Comparison of ENCODE assay signal across 8 mouse cellular contexts in genomic region chr17:14220606-14221202, GRCm38 (mm10). TPM values are rescaled to one million over a fixed set of nuclear protein-coding genes. Genes with fewer than 3 reads are reported as not detected.
DNase-seq lines count a peak whose midpoint lies in the region; ATAC-seq and TF ChIP-seq lines count a peak whose summit lies in the region.

No protein-coding gene starts in this region.

- H3K4me1 ChIP-seq in forebrain, embryonic 10.5 days, result peaks cover 8% of the 10 kb centered on the region
- peaks cover 3% of the 10 kb centered on the region; the same call in 1 of the 2 replicates for H3K4me1 ChIP-seq in forebrain, embryonic 12.5 days
- no peaks in the 10 kb centered on the region for H3K4me1 ChIP-seq in embryonic facial prominence, embryonic 11.5 days (ENCODE audit: control insufficient read depth, insufficient read depth, low read length)
- H3K4me1 ChIP-seq in intestine, embryonic 15.5 days (replicated peaks), result no peaks in the 10 kb centered on the region
- no peaks in the 10 kb centered on the region for H3K4me1 ChIP-seq in liver, postnatal 0 days (ENCODE audit: insufficient read depth)

- H3K4me3 ChIP-seq in forebrain, embryonic 10.5 days, result no peak overlapping the region
- no peak overlapping the region for H3K4me3 ChIP-seq in forebrain, embryonic 12.5 days (replicated peaks)
- H3K4me3 ChIP-seq in embryonic facial prominence, embryonic 11.5 days (ENCODE audit: low read depth, low read length), result no peak overlapping the region
- H3K4me3 ChIP-seq in intestine, embryonic 15.5 days (replicated peaks), result no peak overlapping the region
- no peak overlapping the region for H3K4me3 ChIP-seq in liver, postnatal 0 days (ENCODE audit: low read depth, low read length)

- H3K27ac ChIP-seq in forebrain, embryonic 10.5 days, result no peak overlapping the region
- no peak overlapping the region for H3K27ac ChIP-seq in forebrain, embryonic 12.5 days
- H3K27ac ChIP-seq in embryonic facial prominence, embryonic 11.5 days (replicated peaks; ENCODE audit: low read depth, low read length), result no peak overlapping the region
- no peak overlapping the region for H3K27ac ChIP-seq in intestine, embryonic 15.5 days
- H3K27ac ChIP-seq in liver, postnatal 0 days (ENCODE audit: low read depth), result no peak overlapping the region

- whole genome bisulfite sequencing in forebrain, embryonic 10.5 days, result 67% methylated on average over 7 of the region's 7 CpGs
- WGBS in forebrain, embryonic 12.5 days, result 66% methylated on average over 7 of the region's 7 CpGs
- 66% methylated on average over 7 of the region's 7 CpGs for WGBS in embryonic facial prominence, embryonic 11.5 days
- WGBS in intestine, embryonic 15.5 days, result 65% methylated on average over 7 of the region's 7 CpGs
- WGBS in liver, postnatal 0 days (ENCODE audit: insufficient replicate concordance), result 52% methylated on average over 7 of the region's 7 CpGs

- H3K36me3 ChIP-seq in forebrain, embryonic 10.5 days (replicated peaks), result no peaks in the 10 kb centered on the region
- no peaks in the 10 kb centered on the region for H3K36me3 ChIP-seq in forebrain, embryonic 12.5 days (replicated peaks)
- H3K36me3 ChIP-seq in embryonic facial prominence, embryonic 11.5 days (replicated peaks; ENCODE audit: control insufficient read depth, insufficient read depth, low read depth, low read length), result no peaks in the 10 kb centered on the region
- H3K36me3 ChIP-seq in intestine, embryonic 15.5 days, result no peaks in the 10 kb centered on the region
- H3K36me3 ChIP-seq in liver, postnatal 0 days (replicated peaks; ENCODE audit: insufficient read depth, low read length), result no peaks in the 10 kb centered on the region

- peak; percentile 80 for TF ChIP-seq CTCF in liver, postnatal 0 days (IDR thresholded peaks at IDR 0.05; ENCODE audit: low read depth)

- H3K9me3 ChIP-seq in forebrain, embryonic 10.5 days, result no peaks in the 10 kb centered on the region
- H3K9me3 ChIP-seq in forebrain, embryonic 12.5 days, result no peaks in the 10 kb centered on the region
- H3K9me3 ChIP-seq in embryonic facial prominence, embryonic 11.5 days (replicated peaks; ENCODE audit: control insufficient read depth, low read length), result no peaks in the 10 kb centered on the region
- no peaks in the 10 kb centered on the region for H3K9me3 ChIP-seq in intestine, embryonic 15.5 days
- H3K9me3 ChIP-seq in liver, postnatal 0 days (ENCODE audit: low read length), result no peaks in the 10 kb centered on the region

- no peaks in the 10 kb centered on the region for H3K27me3 ChIP-seq in forebrain, embryonic 10.5 days (ENCODE audit: poor library complexity, severe bottlenecking)
- H3K27me3 ChIP-seq in forebrain, embryonic 12.5 days, result no peaks in the 10 kb centered on the region
- H3K27me3 ChIP-seq in embryonic facial prominence, embryonic 11.5 days (ENCODE audit: control insufficient read depth, insufficient read depth, low read length), result no peaks in the 10 kb centered on the region
- H3K27me3 ChIP-seq in intestine, embryonic 15.5 days (replicated peaks), result no peaks in the 10 kb centered on the region
- H3K27me3 ChIP-seq in liver, postnatal 0 days (ENCODE audit: insufficient read depth, low read length), result no peaks in the 10 kb centered on the region

- H3K4me2 ChIP-seq in forebrain, embryonic 12.5 days, result no peak overlapping the region
- no peak overlapping the region for H3K4me2 ChIP-seq in embryonic facial prominence, embryonic 11.5 days (ENCODE audit: low read depth, low read length)
- no peak overlapping the region for H3K4me2 ChIP-seq in intestine, embryonic 15.5 days (replicated peaks)
- no peak overlapping the region for H3K4me2 ChIP-seq in liver, postnatal 0 days (ENCODE audit: low read depth, low read length)

- no peak for TF ChIP-seq EP300 in liver, postnatal 0 days (IDR thresholded peaks at IDR 0.05; ENCODE audit: low read depth)

- H3K9ac ChIP-seq in forebrain, embryonic 12.5 days, result no peak overlapping the region
- no peak overlapping the region for H3K9ac ChIP-seq in embryonic facial prominence, embryonic 11.5 days (replicated peaks; ENCODE audit: low read length)
- no peak overlapping the region for H3K9ac ChIP-seq in intestine, embryonic 15.5 days
- no peak overlapping the region for H3K9ac ChIP-seq in liver, postnatal 0 days (replicated peaks)

- no peak for ATAC-seq in forebrain, embryonic 12.5 days (ENCODE audit: low FRiP score)
- ATAC-seq in embryonic facial prominence, embryonic 11.5 days (replicated peaks; ENCODE audit: insufficient number of reproducible peaks, low FRiP score, low TSS enrichment, low read depth), result no peak
- ATAC-seq in intestine, embryonic 15.5 days, result peak; percentile 44; the same call in 1 of the 2 replicates
- ATAC-seq in liver, postnatal 0 days, result no peak

- peak; percentile 62 for DNase-seq in forebrain, embryonic 10.5 days (ENCODE audit: extremely low spot score, low spot score)
- DNase-seq in 3T3-L1 (ENCODE audit: low read depth, low spot score), result peak; percentile 79
- DNase-seq in adrenal gland, adult 2 months, result peak; percentile 37
- peak; percentile 84 for DNase-seq in embryonic facial prominence, embryonic 11.5 days (ENCODE audit: low spot score)
- DNase-seq in liver, postnatal 0 days, result peak; percentile 65
- DNase-seq in retina, postnatal 1 day, result peak; percentile 80

RNA-seq across cellular contexts. Expression of gene Dact2, which starts 16.6 kb away (rescaled TPM):
- polyA plus RNA-seq in forebrain, embryonic 10.5 days (2016; fragmentation: Nextera tagmentation; extraction: Ambion mirVana), result 0.33 and 0.52 TPM in 2 replicates
- polyA plus RNA-seq in forebrain, embryonic 12.5 days (2016; fragmentation: Nextera tagmentation; extraction: Ambion mirVana), result 0.50 and 1.1 TPM in 2 replicates
- total RNA-seq in adrenal gland, adult 2 months (2021), result 1 to 10 TPM; 1.1 to 1.9 TPM
- polyA plus RNA-seq in adrenal gland, adult 2 months (2012; rRNA removed), result 1.6 and 4.0 TPM in 2 replicates
- 1.1 TPM in 2 replicates for polyA plus RNA-seq in embryonic facial prominence, embryonic 11.5 days (2014; fragmentation: Nextera tagmentation; extraction: Ambion mirVana)
- 5.7 and 6.1 TPM in 2 replicates for polyA plus RNA-seq in intestine, embryonic 15.5 days (2015; fragmentation: Nextera tagmentation; extraction: Ambion mirVana)
- polyA plus RNA-seq in liver, postnatal 0 days (2015; fragmentation: Nextera tagmentation; extraction: Ambion mirVana), result 2.4 and 3.4 TPM in 2 replicates

RNA-seq across cellular contexts. Expression of gene Smoc2, which starts 58.6 kb away (rescaled TPM):
- polyA plus RNA-seq in forebrain, embryonic 10.5 days (2016; fragmentation: Nextera tagmentation; extraction: Ambion mirVana), result 3.0 and 3.8 TPM in 2 replicates
- 8.5 and 13.2 TPM in 2 replicates for polyA plus RNA-seq in forebrain, embryonic 12.5 days (2016; fragmentation: Nextera tagmentation; extraction: Ambion mirVana)
- total RNA-seq in adrenal gland, adult 2 months (2021), result 10 to 100 TPM; 30.5 to 44.2 TPM
- 108 and 121 TPM in 2 replicates for polyA plus RNA-seq in adrenal gland, adult 2 months (2012; rRNA removed)
- polyA plus RNA-seq in embryonic facial prominence, embryonic 11.5 days (2014; fragmentation: Nextera tagmentation; extraction: Ambion mirVana), result 40.8 and 45.0 TPM in 2 replicates
- 122 and 132 TPM in 2 replicates for polyA plus RNA-seq in intestine, embryonic 15.5 days (2015; fragmentation: Nextera tagmentation; extraction: Ambion mirVana)
- polyA plus RNA-seq in liver, postnatal 0 days (2015; fragmentation: Nextera tagmentation; extraction: Ambion mirVana), result 40.0 and 44.6 TPM in 2 replicates
